Mouse (Mus musculus): Measurements from ENCODE around the gene Eif4g1. TPM values are rescaled to one million over a fixed set of nuclear protein-coding genes. Genes with fewer than 3 reads are reported as not detected.

The Eif4g1 gene
- polyA plus RNA-seq, 1 experiment from 2014 or later: 183 TPM

- H3K27me3 ChIP-seq (ENCODE audit: insufficient read depth, low read length): peaks cover 32% of the 10 kb centered on the region
- H3K4me3 ChIP-seq (ENCODE audit: low read length): peak overlapping the region; percentile 68
- ATAC-seq (ENCODE audit: low FRiP score, low TSS enrichment): peak; percentile 53
- WGBS: 0% methylated on average over 28 of the region's 30 CpGs
- peaks cover 28% of the 10 kb centered on the region for H3K4me1 ChIP-seq (ENCODE audit: insufficient read depth, low read length)
- peak overlapping the region; percentile 80 for H3K9ac ChIP-seq (replicated peaks; ENCODE audit: low read length)
- H3K27ac ChIP-seq (ENCODE audit: low read length): peak overlapping the region; percentile 80
- no peaks in the 10 kb centered on the region for H3K9me3 ChIP-seq (ENCODE audit: low read length)
- H3K36me3 ChIP-seq (ENCODE audit: insufficient read depth, low read length): no peaks in the 10 kb centered on the region
- H3K4me2 ChIP-seq (replicated peaks; ENCODE audit: low read depth, low read length): peak overlapping the region; percentile 100
Measured at GRCm38 (mm10) chr16:20732251-20732924, 64.3 kb downstream of the Eif4g1 start.

- H3K9me3 ChIP-seq (ENCODE audit: low read length): no peaks in the 10 kb centered on the region
- peak within 1 kb of the TSS; percentile 80 for H3K9ac ChIP-seq (replicated peaks; ENCODE audit: low read length)
- H3K4me3 ChIP-seq (ENCODE audit: low read length): peak within 1 kb of the TSS; percentile 68
- peak within 1 kb of the TSS; percentile 80 for H3K27ac ChIP-seq (ENCODE audit: low read length)
- ATAC-seq (ENCODE audit: low FRiP score, low TSS enrichment): peak; percentile 89
- no peaks in the 10 kb centered on the region for H3K36me3 ChIP-seq (ENCODE audit: insufficient read depth, low read length)
- H3K4me2 ChIP-seq (replicated peaks; ENCODE audit: low read depth, low read length): peak within 1 kb of the TSS; percentile 100
- WGBS: under 1% methylated on average over 38 of the region's 70 CpGs
- H3K27me3 ChIP-seq (ENCODE audit: insufficient read depth, low read length): peaks cover 32% of the 10 kb centered on the region
- peaks cover 28% of the 10 kb centered on the region for H3K4me1 ChIP-seq (ENCODE audit: insufficient read depth, low read length)
Measured at GRCm38 (mm10) chr16:20732925-20733730, 65.0 kb downstream of the Eif4g1 start, which contains the start of gene Chrd. Gene Chrd, plus strand, starts transcription at chr16:20733127.

GRCm38 (mm10) chr16:20733731-20734730 is 65.9 kb downstream of the Eif4g1 start, which contains the start of gene Thpo:
Gene Thpo, minus strand, starts transcription at chr16:20734511.
- no peak within 1 kb of the TSS for H3K27ac ChIP-seq (ENCODE audit: low read length)
- H3K4me3 ChIP-seq (ENCODE audit: low read length): peak within 1 kb of the TSS; percentile 68
- peak within 1 kb of the TSS; percentile 100 for H3K4me2 ChIP-seq (replicated peaks; ENCODE audit: low read depth, low read length)
- WGBS: 3% methylated on average over 45 of the region's 45 CpGs
- H3K27me3 ChIP-seq (ENCODE audit: insufficient read depth, low read length): peaks cover 32% of the 10 kb centered on the region
- ATAC-seq (ENCODE audit: low FRiP score, low TSS enrichment): no peak
- peaks cover 28% of the 10 kb centered on the region for H3K4me1 ChIP-seq (ENCODE audit: insufficient read depth, low read length)
- H3K9ac ChIP-seq (replicated peaks; ENCODE audit: low read length): peak within 1 kb of the TSS; percentile 80
- H3K36me3 ChIP-seq (ENCODE audit: insufficient read depth, low read length): no peaks in the 10 kb centered on the region
- no peaks in the 10 kb centered on the region for H3K9me3 ChIP-seq (ENCODE audit: low read length)

GRCm38 (mm10) chr16:20735651-20736050 is 67.5 kb downstream of the Eif4g1 start:
- no peak for ATAC-seq (ENCODE audit: low FRiP score, low TSS enrichment)
- H3K27ac ChIP-seq (ENCODE audit: low read length): no peak overlapping the region
- H3K4me2 ChIP-seq (replicated peaks; ENCODE audit: low read depth, low read length): no peak overlapping the region
- no peak overlapping the region for H3K4me3 ChIP-seq (ENCODE audit: low read length)
- WGBS: 69% methylated on average over 5 of the region's 5 CpGs
- peaks cover 32% of the 10 kb centered on the region for H3K27me3 ChIP-seq (ENCODE audit: insufficient read depth, low read length)
- H3K9me3 ChIP-seq (ENCODE audit: low read length): no peaks in the 10 kb centered on the region
- no peaks in the 10 kb centered on the region for H3K36me3 ChIP-seq (ENCODE audit: insufficient read depth, low read length)
- no peak overlapping the region for H3K9ac ChIP-seq (replicated peaks; ENCODE audit: low read length)
- H3K4me1 ChIP-seq (ENCODE audit: insufficient read depth, low read length): peaks cover 19% of the 10 kb centered on the region

GRCm38 (mm10) chr16:20736168-20736567 is 68.1 kb downstream of the Eif4g1 start:
- WGBS: 90% methylated on average over 7 of the region's 7 CpGs
- Histone ChIP-seq H3K4me2 (replicated peaks; ENCODE audit: low read depth, low read length) (no peak overlapping the region), H3K4me1 (ENCODE audit: insufficient read depth, low read length) (peaks cover 19% of the 10 kb centered on the region), H3K9ac (replicated peaks; ENCODE audit: low read length) (no peak overlapping the region), H3K9me3 (ENCODE audit: low read length) (no peaks in the 10 kb centered on the region), H3K36me3 (ENCODE audit: insufficient read depth, low read length) (no peaks in the 10 kb centered on the region), H3K27me3 (ENCODE audit: insufficient read depth, low read length) (peaks cover 32% of the 10 kb centered on the region), H3K27ac (ENCODE audit: low read length) (no peak overlapping the region), H3K4me3 (ENCODE audit: low read length) (no peak overlapping the region)
- no peak for ATAC-seq (ENCODE audit: low FRiP score, low TSS enrichment)

GRCm38 (mm10) chr16:20736823-20737222 is 68.7 kb downstream of the Eif4g1 start:
- Histone ChIP-seq H3K27ac (ENCODE audit: low read length) (no peak overlapping the region), H3K4me2 (replicated peaks; ENCODE audit: low read depth, low read length) (no peak overlapping the region), H3K4me3 (ENCODE audit: low read length) (no peak overlapping the region), H3K36me3 (ENCODE audit: insufficient read depth, low read length) (no peaks in the 10 kb centered on the region), H3K9ac (replicated peaks; ENCODE audit: low read length) (no peak overlapping the region), H3K4me1 (ENCODE audit: insufficient read depth, low read length) (peaks cover 19% of the 10 kb centered on the region), H3K9me3 (ENCODE audit: low read length) (no peaks in the 10 kb centered on the region), H3K27me3 (ENCODE audit: insufficient read depth, low read length) (peaks cover 32% of the 10 kb centered on the region)
- no peak for ATAC-seq (ENCODE audit: low FRiP score, low TSS enrichment)
- 92% methylated on average over 5 of the region's 5 CpGs for WGBS

- H3K9me3 ChIP-seq (ENCODE audit: low read length): no peaks in the 10 kb centered on the region
- H3K36me3 ChIP-seq (ENCODE audit: insufficient read depth, low read length): no peaks in the 10 kb centered on the region
- no peak for ATAC-seq (ENCODE audit: low FRiP score, low TSS enrichment)
- no peak overlapping the region for H3K4me3 ChIP-seq (ENCODE audit: low read length)
- 94% methylated on average over 9 of the region's 9 CpGs for WGBS
- H3K9ac ChIP-seq (replicated peaks; ENCODE audit: low read length): no peak overlapping the region
- H3K4me1 ChIP-seq (ENCODE audit: insufficient read depth, low read length): no peaks in the 10 kb centered on the region
- H3K27me3 ChIP-seq (ENCODE audit: insufficient read depth, low read length): peaks cover 15% of the 10 kb centered on the region
- H3K4me2 ChIP-seq (replicated peaks; ENCODE audit: low read depth, low read length): no peak overlapping the region
- no peak overlapping the region for H3K27ac ChIP-seq (ENCODE audit: low read length)
Measured at GRCm38 (mm10) chr16:20739845-20740244, 71.7 kb downstream of the Eif4g1 start.

Data from kidney, embryonic 16.5 days (tissue).